Mouse (Mus musculus): ENCODE results near the gene Prn.

The Prn gene

GRCm38 (mm10) chr2:131949767-131950597, 40.2 kb downstream of the Prn start:
- peak; percentile 82 for DNase-seq (ENCODE audit: low read depth)

DNA sequence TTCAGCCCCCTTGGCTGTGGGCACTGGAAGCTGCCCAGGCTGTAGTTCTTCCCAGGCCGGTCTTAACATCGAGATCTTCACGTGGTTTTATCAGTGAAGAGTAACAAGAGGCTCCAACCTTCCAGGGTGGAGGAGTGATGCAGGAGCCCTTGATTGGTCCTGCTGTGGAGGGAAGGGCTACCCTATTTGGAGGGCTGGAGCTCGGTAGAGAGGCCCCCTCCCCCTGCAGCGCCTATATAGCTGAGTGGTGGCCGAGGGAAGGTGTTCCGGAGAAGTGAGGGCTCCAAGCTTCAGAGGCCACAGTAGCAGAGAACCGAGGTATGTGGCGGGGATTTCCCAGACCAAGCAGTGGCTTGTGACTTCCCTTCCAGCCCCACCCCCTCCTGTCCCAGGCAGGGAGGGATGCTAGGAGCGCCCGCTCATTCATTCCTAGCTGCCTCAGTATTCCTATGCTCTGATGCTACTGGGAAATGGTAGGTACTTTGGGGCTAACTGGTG, 40.9 kb downstream of the Prn start, which contains the start of gene Prnd:
Gene Prnd, plus strand, starts transcription at position 264 of the 498 bp plus-strand sequence.
- DNase-seq (ENCODE audit: low read depth) = no peak

GRCm38 (mm10) chr2:131952456-131952855, 42.7 kb downstream of the Prn start:
- peak; percentile 32 for DNase-seq (ENCODE audit: low read depth)

DNA sequence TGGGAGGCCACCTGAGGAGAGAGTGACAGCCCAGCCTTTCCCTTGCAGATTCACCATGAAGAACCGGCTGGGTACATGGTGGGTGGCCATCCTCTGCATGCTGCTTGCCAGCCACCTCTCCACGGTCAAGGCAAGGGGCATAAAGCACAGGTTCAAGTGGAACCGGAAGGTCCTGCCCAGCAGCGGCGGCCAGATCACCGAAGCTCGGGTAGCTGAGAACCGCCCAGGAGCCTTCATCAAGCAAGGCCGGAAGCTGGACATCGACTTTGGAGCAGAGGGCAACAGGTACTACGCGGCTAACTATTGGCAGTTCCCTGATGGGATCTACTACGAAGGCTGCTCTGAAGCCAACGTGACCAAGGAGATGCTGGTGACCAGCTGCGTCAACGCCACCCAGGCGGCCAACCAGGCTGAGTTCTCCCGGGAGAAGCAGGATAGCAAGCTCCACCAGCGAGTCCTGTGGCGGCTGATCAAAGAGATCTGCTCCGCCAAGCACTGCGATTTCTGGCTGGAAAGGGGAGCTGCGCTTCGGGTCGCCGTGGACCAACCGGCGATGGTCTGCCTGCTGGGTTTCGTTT, 43.3 kb downstream of the Prn start:
- DNase-seq (ENCODE audit: low read depth) = no peak

DNA sequence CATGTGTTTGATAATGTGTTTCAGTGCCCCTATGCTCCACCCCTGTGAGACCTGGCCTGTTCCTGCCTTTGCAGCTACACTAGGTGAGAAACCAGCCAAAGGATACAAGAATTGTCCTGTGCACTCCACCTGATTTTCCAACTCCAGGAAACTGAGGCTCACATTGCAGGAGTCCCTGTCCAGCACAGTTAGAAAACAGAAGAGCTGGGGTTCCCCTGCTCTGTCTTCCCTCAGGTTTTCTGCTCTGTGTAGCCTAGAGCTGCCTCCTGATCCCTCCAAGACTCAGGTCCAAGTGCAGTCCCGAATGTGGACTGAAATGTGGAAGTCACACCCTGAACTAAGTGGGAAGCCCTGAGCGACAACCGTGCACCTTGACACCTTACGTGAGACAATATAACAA, 44.0 kb downstream of the Prn start:
- no peak for DNase-seq (ENCODE audit: low read depth)

DNA sequence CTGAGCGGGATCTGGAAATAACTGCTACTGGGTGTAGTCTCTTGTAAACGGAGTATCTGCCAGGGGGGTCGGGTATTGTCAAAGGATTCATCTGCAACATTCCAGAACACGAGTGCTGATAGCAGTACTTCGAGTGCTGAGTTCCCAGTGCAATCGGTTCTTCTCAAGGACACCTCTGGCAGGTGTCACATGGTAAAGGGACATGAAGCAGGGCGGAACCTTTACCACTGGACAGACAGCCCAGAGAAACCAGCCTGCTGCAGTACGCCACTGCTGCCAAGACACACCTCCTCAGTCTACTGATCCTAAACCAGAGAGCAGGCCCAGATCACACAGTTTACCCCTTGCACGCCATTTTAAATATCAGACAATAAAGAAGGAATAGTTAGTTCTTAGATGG, 45.1 kb downstream of the Prn start:
- DNase-seq (ENCODE audit: low read depth) = no peak

DNA sequence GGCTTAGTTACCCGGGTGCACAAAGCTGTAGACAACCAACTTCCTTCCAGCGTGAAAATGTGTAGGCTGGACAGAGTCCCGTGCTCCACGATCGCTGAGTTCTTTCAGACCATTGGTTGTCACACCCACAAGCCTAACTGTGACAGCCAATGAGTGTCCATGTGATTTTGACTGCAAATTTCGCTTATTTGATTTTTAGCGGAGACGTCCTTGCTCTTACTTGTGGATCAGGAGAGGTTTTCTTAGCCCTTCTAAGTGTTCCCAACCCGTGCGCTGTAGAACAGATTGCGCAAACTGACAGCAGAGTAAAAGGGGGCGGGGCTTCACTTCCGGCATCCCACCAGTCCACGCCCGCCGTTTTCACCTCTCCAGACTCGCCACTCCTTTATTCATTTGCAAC, 45.5 kb downstream of the Prn start:
- no peak for DNase-seq (ENCODE audit: low read depth)

DNA sequence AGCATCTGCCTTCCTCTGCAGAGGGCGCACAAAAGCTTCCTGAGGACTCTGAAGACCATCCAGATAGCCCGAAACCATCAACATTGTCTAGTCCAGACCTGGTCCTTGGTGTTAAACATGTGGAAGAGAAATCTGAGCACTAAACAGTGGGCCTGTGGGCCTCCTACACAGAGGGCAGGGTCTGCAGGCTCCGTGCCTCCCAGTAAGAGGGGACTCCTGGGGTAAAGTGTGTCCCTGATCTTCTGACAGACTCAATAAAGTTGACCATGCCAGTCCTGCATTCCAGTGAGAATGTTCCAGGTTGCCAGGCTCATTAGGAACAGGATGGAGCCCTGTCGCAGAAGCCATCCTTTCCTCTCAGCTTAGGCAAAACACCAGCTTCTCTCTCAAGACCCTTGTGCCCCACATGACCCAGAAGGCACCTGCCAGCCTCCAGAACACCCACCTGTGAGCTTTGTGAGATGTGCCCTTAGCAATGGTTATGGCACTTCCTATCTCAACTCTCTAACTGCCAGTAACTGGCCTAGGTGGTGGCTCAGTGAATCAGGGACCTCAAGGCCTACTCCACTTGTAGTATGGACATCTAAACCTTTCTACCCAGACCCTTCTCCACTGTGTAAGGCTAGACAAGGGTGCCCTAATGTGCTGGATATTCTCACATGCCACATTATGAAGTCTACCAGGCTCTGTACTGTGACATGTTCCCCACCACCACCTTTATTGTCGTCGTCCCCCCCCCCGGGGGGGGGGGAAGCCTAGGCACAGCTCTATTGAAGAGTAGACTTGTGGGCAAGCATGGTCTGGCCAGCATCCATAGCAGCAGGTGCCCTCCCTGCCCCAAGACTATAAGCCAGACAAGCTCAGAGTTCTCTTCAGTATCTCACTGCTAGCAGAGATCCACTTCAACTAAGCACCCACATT, 46.8 kb downstream of the Prn start:
- no peak for DNase-seq (ENCODE audit: low read depth)

GRCm38 (mm10) chr2:131957731-131958222, 48.0 kb downstream of the Prn start:
- DNase-seq (ENCODE audit: low read depth) = peak; percentile 69

- no peak for DNase-seq (ENCODE audit: low read depth)
These were observed 51.9 kb downstream of the Prn start for GRCm38 (mm10) chr2:131961671-131962070.

DNA sequence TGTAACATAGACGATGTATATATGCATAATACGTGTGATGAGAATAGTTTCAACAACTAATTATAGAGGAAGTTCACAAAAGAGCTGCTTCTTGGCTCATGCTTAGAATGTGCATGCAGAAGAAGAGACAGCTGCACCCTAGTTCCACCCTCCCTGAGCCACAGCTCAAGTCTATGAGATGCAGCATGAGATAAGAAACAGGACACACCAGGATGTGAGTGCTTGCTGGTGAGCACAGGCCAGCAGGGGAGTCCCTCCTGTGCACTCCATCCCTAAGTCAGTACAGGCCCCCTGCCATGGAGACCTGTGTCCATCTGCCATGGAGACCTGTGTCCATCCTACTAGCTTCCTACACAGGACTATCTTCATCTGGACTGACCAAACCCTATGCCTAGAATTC, 60.8 kb downstream of the Prn start:
- DNase-seq (ENCODE audit: low read depth) = no peak

DNA sequence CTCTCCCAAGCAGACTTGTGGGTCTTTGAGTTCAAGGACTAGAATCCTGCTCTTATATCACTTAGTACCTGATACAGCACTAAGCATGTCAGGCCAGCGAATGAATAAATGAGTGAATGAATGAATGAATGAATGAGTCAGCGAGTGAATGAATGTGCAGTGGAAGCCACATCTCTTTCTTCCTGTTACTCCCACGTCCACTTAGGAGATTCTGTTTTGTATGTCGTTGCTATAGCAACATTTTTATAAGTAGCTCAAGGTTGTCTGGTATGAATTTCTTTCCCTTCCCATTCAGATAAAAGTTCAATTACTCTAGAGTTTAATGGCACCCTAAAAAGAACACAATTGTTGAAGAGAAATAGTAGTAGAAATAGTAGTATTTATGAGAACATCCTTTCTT, 61.3 kb downstream of the Prn start:
- DNase-seq (ENCODE audit: low read depth) = no peak

DNA sequence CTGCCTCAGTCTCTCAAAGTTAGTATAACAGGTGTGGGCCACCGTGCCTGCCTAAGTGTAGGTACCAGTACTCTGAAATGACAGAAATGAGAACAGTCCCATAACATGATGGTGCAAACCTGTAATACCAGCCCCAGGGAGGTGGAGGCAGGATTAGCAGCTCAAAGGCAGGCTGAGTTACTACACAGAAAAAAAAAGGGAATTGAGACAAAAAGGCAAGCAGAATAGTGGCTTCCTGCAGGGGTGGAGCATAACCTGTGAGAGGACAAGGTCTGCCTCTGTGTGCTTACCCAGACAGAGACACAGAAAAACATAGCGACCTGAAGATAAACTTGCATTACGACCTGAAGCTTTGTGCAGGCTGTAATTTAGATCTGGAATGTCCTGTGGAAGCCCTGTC, 66.9 kb downstream of the Prn start:
- DNase-seq (ENCODE audit: low read depth) = no peak

DNA sequence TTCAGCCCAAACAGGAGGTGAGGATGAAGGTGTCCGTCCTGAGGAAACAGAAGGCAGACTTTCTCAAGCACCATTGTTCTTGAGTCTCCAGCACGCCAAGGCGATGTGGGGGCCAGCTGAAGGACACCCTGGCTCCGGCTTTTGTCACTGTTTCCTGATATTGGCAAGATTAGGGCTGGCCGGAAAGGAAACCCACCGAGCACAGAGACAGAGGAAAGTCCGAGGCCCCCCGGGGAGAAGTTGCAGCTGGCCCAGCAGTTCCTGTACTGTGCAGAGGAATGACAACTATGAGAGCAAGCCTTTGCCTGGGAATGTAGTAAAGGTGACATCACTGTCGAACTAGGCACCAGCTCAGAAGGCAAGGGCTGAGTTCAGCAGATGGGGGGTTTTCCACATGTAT, 71.1 kb downstream of the Prn start:
- DNase-seq (ENCODE audit: low read depth) = no peak

DNA sequence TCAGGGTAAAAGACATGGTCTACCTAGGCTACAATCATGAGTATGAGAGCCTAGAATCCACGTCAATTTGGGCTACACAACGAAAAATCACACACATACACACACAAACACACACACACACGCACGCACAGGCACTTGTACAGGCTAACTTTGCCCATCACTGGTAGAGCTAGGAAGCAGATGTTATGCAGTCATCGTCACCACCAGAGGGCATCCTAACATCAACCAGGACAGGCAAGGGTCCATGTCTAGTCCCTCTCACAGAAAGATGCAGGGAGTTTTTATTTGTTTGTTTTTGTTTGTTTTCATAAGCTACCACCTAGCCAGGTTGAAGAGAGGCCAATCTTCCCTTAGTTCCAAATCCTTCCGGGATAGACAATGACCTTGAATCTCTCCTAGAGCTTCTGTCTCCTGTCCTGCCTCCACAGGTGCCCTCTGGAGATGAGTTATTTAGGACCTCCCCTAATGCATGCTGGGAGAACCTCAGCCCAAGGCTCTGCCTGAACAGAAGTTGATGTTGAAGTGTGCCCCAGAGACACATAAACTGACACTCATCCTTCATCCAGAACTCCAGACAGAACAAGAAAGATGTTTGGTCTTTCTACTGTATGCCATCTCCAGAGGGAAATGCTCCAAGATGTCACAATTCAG, 72.9 kb downstream of the Prn start:
- peak; percentile 90 for DNase-seq (ENCODE audit: low read depth)

DNA sequence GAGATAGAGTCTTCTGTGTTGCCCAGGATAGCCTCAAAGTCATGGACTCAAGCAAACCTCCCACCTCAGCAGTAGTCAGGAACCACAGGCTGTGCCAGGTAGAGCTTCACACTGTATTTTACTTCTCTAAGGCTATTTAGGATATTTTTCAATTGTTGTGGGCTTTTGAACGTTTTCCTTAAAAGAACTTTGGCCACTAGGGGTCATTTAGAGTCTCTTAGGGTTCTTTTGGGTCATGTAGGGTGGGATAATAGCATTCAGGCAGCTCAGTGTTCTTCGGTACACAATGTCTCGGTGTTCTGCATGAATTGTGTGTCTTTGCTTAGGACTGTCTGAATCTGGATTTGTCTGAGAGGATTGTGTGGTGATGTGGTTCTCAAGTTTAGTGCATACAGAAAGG, 78.2 kb downstream of the Prn start:
- no peak for DNase-seq (ENCODE audit: low read depth)

- peak; percentile 72 for DNase-seq (ENCODE audit: low read depth)
These were observed 78.8 kb downstream of the Prn start for GRCm38 (mm10) chr2:131988550-131988949.

DNA sequence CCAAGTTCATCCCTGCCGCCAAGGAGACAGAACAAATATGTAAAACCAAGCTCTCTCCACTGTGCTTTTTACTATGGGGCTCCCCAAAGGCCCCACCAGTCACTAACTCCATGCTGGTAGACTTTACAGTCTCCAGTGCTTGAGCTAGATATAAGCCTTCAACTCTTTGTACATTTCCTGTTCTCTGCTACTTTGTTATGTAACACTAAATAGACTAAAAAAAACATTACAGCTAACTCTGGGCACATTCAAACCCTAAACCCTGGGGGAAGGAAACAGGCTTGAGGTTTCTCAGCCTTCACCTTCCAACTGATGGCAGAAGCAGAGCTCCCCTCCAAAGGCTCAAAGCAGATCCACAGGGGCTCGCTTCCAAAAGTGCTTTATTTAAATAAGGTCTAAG, 82.7 kb downstream of the Prn start:
- DNase-seq (ENCODE audit: low read depth) = no peak

DNA sequence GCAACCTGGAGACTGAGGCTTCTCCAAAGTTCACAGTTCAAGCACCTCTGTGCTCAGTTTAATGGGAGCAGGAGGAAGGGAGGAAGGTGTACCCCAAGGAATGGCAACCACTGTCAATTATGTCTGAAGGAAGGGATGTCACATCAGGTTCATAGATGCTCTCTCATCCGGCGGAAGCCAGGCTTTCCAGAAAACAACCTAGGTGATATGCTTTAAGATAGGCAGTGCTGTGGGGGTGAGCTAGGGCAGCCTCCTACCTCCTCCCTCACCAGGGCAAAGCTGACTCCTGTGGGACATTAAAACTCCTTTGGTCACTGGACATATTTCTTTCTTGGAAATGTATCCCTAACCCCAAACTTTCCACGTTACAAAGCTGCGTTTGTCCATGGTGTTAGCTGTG, 83.4 kb downstream of the Prn start:
- no peak for DNase-seq (ENCODE audit: low read depth)

DNA sequence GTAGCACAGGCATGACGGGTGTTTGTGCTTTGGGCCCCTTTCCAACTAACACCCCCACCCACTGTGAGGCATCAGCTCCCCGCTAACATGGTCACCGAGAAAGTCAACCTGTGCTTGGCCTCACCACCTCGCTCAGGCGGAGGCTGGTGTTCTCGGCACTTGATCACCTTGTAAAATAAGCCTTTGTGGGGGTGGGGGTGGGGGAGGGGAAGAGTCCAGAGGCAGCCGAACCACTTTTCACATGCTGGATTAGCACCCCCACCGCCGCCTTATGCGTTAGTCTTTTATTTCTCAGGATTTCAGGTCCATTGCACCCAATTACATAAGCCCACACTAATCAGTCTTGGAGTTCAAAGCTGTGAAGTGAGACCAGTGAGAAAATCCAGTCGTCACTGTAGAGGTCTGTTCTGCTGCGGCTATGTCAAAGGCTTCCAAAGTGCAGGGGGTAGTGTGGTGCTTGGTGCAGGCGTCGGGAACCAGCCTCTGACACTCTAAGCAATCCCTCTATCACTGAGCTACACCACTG, 83.9 kb downstream of the Prn start:
- no peak for DNase-seq (ENCODE audit: low read depth)

- no peak for DNase-seq (ENCODE audit: low read depth)
These were observed 85.2 kb downstream of the Prn start for GRCm38 (mm10) chr2:131994971-131995370.

DNA sequence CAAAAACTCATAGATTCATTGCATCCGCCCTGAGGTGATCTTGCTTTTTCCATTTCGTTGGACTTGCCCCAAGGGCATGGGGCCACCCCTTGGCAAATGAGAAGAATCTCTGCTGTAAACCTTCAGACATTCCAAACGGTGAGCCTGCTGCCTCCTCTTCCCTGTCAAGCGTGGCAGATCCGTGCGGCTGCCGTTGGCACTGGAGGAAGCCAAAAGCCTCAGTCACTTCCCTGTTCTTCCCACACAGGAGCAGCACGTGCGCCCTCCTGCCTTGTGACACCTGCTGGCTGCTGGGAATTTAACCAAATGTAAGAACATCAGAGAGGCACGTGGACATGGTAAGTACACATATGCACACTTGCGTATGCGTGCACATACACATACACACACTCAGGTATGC, 86.0 kb downstream of the Prn start:
- no peak for DNase-seq (ENCODE audit: low read depth)

Data from NIH3T3 (cell line).